Mouse (Mus musculus): ENCODE results near the gene Slc35a3.

GRCm38 (mm10) chr3:116751191-116751860, 38.7 kb upstream of the Slc35a3 start:
- TF ChIP-seq FLI1 (IDR thresholded peaks at IDR 0.05; ENCODE audit: low read length) (no peak), GATA1 (IDR thresholded peaks at IDR 0.05; ENCODE audit: borderline replicate concordance, low read length) (no peak)
